Mouse (Mus musculus) MEL (cell line): ENCODE results near the gene Cdk4. TPM values are rescaled to one million over a fixed set of nuclear protein-coding genes. Genes with fewer than 3 reads are reported as not detected.

Experiments
- DNase-seq: peaks from one replicate; pipeline ENCODE4 v3.0.0; 2011; ENCODE audit warnings: low read depth, low spot score
- H3K27ac ChIP-seq: 2 replicates; pipeline ENCODE4 v1.5.1; 2012; ENCODE audit warnings: low read depth, mild to moderate bottlenecking, control low read depth, low read length, moderate library complexity; ENCODE audit not compliant: control insufficient read depth
- H3K27me3 ChIP-seq, 2 experiments: fragments of 150-350 bp in 1 of 2; sonication (generic) in 1 of 2; 2 replicates each; pipeline ENCODE4 v1.6.1; 2012; ENCODE audit warnings: low read length in 2 of 2, mild to moderate bottlenecking in 2 of 2, improper control_type of control experiment in 1 of 2, moderate library complexity in 1 of 2; ENCODE audit not compliant: insufficient read depth in 2 of 2, control insufficient read depth in 1 of 2
- H3K36me3 ChIP-seq, 2 experiments: 2 replicates each; pipeline ENCODE4 v1.6.1; 2012 to 2014; ENCODE audit warnings: low read length in 2 of 2, improper control_type of control experiment in 1 of 2, inconsistent platforms in 1 of 2, mild to moderate bottlenecking in 1 of 2; ENCODE audit not compliant: insufficient read depth in 2 of 2, control insufficient read depth in 1 of 2
- H3K4me1 ChIP-seq, 2 experiments: fragments of 150-350 bp in 1 of 2; sonication (generic) in 1 of 2; 2 replicates each; pipeline ENCODE4 v1.6.1; 2012; ENCODE audit warnings: low read length in 2 of 2, improper control_type of control experiment in 1 of 2, mild to moderate bottlenecking in 1 of 2; ENCODE audit not compliant: insufficient read depth in 2 of 2, control insufficient read depth in 1 of 2
- H3K4me3 ChIP-seq, 2 experiments: fragments of 150-350 bp in 1 of 2; sonication (generic) in 1 of 2; 2 replicates each; pipeline ENCODE4 v1.5.1; 2012; ENCODE audit warnings: low read depth in 2 of 2, low read length in 2 of 2, mild to moderate bottlenecking in 2 of 2, moderate library complexity in 2 of 2, control low read depth in 1 of 2, improper control_type of control experiment in 1 of 2; ENCODE audit not compliant: control insufficient read depth in 1 of 2, insufficient read depth in 1 of 2
- H3K79me2 ChIP-seq: 2 replicates; pipeline ENCODE4 v1.6.1; 2012; ENCODE audit warnings: mild to moderate bottlenecking, low read length, moderate library complexity; ENCODE audit not compliant: control insufficient read depth, poor library complexity, insufficient read depth
- H3K9ac ChIP-seq: 2 replicates; pipeline ENCODE4 v1.6.1; 2012; ENCODE audit warnings: low read depth, mild to moderate bottlenecking, control low read depth, low read length, moderate library complexity; ENCODE audit not compliant: control insufficient read depth, poor library complexity, severe bottlenecking
- H3K9me3 ChIP-seq: fragments of 150-350 bp; sonication (generic); replicated peaks from 2 replicates; pipeline ENCODE4 v1.6.1; 2012; ENCODE audit warnings: mild to moderate bottlenecking, low read length, improper control_type of control experiment, moderate library complexity; ENCODE audit not compliant: insufficient read depth
- BHLHE40 ChIP-seq: IDR thresholded peaks from 2 replicates; pipeline ENCODE4 v1.6.1; 2012; ENCODE audit warnings: low read depth, mild to moderate bottlenecking, inconsistent platforms, low read length, improper control_type of control experiment, borderline replicate concordance
- CHD2 ChIP-seq: IDR thresholded peaks from 2 replicates; pipeline ENCODE4 v1.6.1; 2011; ENCODE audit warnings: low read length, improper control_type of control experiment
- E2F4 ChIP-seq: IDR thresholded peaks from 2 replicates; pipeline ENCODE4 v1.6.1; 2011; ENCODE audit warnings: low read depth, low read length, improper control_type of control experiment, borderline replicate concordance
- ELF1 ChIP-seq: IDR thresholded peaks from 2 replicates; pipeline ENCODE4 v1.6.1; 2014; ENCODE audit warnings: low read depth, mild to moderate bottlenecking, inconsistent platforms, low read length, improper control_type of control experiment, moderate library complexity
- EP300 ChIP-seq, 2 experiments: IDR thresholded peaks; 2 replicates each; pipeline ENCODE4 v1.6.1; 2011; ENCODE audit warnings: improper control_type of control experiment in 2 of 2, low read length in 2 of 2, low read depth in 1 of 2, mild to moderate bottlenecking in 1 of 2
- GABPA ChIP-seq: IDR thresholded peaks from 2 replicates; pipeline ENCODE4 v1.6.1; 2012; ENCODE audit warnings: low read depth, mild to moderate bottlenecking, inconsistent platforms, low read length, improper control_type of control experiment, moderate library complexity
- GATA1 ChIP-seq: IDR thresholded peaks from 2 replicates; pipeline ENCODE4 v1.6.1; 2011; ENCODE audit warnings: low read depth, low read length, improper control_type of control experiment
- HCFC1 ChIP-seq: IDR thresholded peaks from 2 replicates; pipeline ENCODE4 v1.6.1; 2012; ENCODE audit warnings: low read depth, mild to moderate bottlenecking, inconsistent platforms, low read length, improper control_type of control experiment, moderate library complexity
- MAX ChIP-seq: IDR thresholded peaks from 2 replicates; pipeline ENCODE4 v1.6.1; 2011; ENCODE audit warnings: low read length, improper control_type of control experiment
- MEF2A ChIP-seq: IDR thresholded peaks from 2 replicates; pipeline ENCODE4 v1.6.1; 2014; ENCODE audit warnings: low read depth, mild to moderate bottlenecking, inconsistent platforms, low read length, improper control_type of control experiment; ENCODE audit not compliant: poor library complexity, insufficient replicate concordance, severe bottlenecking; ENCODE audit errors: extremely low read depth
- MXI1 ChIP-seq: IDR thresholded peaks from 2 replicates; pipeline ENCODE4 v1.6.1; 2011; ENCODE audit warnings: mild to moderate bottlenecking, low read depth, low read length, improper control_type of control experiment
- NELFE ChIP-seq: IDR thresholded peaks from 2 replicates; pipeline ENCODE4 v1.6.1; 2011; ENCODE audit warnings: low read depth, low read length, improper control_type of control experiment
- POLR2A ChIP-seq, 2 experiments: IDR thresholded peaks; 2 replicates each; pipeline ENCODE4 v1.6.1; 2011 to 2012; ENCODE audit warnings: low read length in 2 of 2, mild to moderate bottlenecking in 2 of 2, control low read depth in 1 of 2, improper control_type of control experiment in 1 of 2, low read depth in 1 of 2, moderate library complexity in 1 of 2; ENCODE audit not compliant: control insufficient read depth in 1 of 2, insufficient read depth in 1 of 2, poor library complexity in 1 of 2
- POLR2AphosphoS2 ChIP-seq: IDR thresholded peaks from 2 replicates; pipeline ENCODE4 v1.6.1; 2011; ENCODE audit warnings: low read length, improper control_type of control experiment
- POLR2AphosphoS5 ChIP-seq: IDR thresholded peaks from 2 replicates; pipeline ENCODE4 v1.6.1; 2012; ENCODE audit warnings: low read depth, borderline replicate concordance, mild to moderate bottlenecking, inconsistent platforms, low read length, moderate library complexity, mixed read lengths
- TAL1 ChIP-seq: IDR thresholded peaks from 2 replicates; pipeline ENCODE4 v1.6.1; 2012; ENCODE audit warnings: mild to moderate bottlenecking, inconsistent platforms, low read length, moderate library complexity, mixed read lengths
- TBP ChIP-seq: IDR thresholded peaks from 2 replicates; pipeline ENCODE4 v1.8.0; 2011; ENCODE audit warnings: low read depth, low read length, improper control_type of control experiment
- TCF12 ChIP-seq: IDR thresholded peaks from 2 replicates; pipeline ENCODE4 v1.6.1; 2014; ENCODE audit warnings: low read depth, mild to moderate bottlenecking, inconsistent platforms, low read length, improper control_type of control experiment, moderate library complexity
- UBTF ChIP-seq: IDR thresholded peaks from 2 replicates; pipeline ENCODE4 v1.6.1; 2012; ENCODE audit warnings: low read depth, mild to moderate bottlenecking, inconsistent platforms, low read length, improper control_type of control experiment, moderate library complexity, borderline replicate concordance; ENCODE audit not compliant: insufficient read depth
- USF1 ChIP-seq: IDR thresholded peaks from 2 replicates; pipeline ENCODE4 v1.6.1; 2014; ENCODE audit warnings: low read depth, mild to moderate bottlenecking, inconsistent platforms, low read length, improper control_type of control experiment, moderate library complexity
- ZKSCAN1 ChIP-seq: IDR thresholded peaks from 2 replicates; pipeline ENCODE4 v1.6.1; 2012; ENCODE audit warnings: low read depth, mild to moderate bottlenecking, inconsistent platforms, low read length, improper control_type of control experiment, moderate library complexity
- polyA plus RNA-seq, 2 experiments: library from polyadenylated mRNA; stranded (reverse) in 1 of 2; unstranded in 1 of 2; fragments of >175 nt in 1 of 2; fragments of >200 nt in 1 of 2; gene quantifications; 2 replicates each; pipeline versions ENCODE4 v1.2.1 to v1.2.4; 2012; ENCODE audit warnings: low replicate concordance in 2 of 2, low read depth in 1 of 2; ENCODE audit not compliant: insufficient read length in 2 of 2, insufficient read depth in 1 of 2, missing spikeins in 1 of 2
- total RNA-seq: library from RNA; depleted of rRNA; stranded (reverse); fragments of 300-350 nt; gene quantifications from 2 replicates; pipeline ENCODE4 v1.2.3, GENCODE M21; 2012

The Cdk4 gene
- total and polyA plus RNA-seq, 3 experiments, result 443 to 1,325 (median 843) TPM

DNA sequence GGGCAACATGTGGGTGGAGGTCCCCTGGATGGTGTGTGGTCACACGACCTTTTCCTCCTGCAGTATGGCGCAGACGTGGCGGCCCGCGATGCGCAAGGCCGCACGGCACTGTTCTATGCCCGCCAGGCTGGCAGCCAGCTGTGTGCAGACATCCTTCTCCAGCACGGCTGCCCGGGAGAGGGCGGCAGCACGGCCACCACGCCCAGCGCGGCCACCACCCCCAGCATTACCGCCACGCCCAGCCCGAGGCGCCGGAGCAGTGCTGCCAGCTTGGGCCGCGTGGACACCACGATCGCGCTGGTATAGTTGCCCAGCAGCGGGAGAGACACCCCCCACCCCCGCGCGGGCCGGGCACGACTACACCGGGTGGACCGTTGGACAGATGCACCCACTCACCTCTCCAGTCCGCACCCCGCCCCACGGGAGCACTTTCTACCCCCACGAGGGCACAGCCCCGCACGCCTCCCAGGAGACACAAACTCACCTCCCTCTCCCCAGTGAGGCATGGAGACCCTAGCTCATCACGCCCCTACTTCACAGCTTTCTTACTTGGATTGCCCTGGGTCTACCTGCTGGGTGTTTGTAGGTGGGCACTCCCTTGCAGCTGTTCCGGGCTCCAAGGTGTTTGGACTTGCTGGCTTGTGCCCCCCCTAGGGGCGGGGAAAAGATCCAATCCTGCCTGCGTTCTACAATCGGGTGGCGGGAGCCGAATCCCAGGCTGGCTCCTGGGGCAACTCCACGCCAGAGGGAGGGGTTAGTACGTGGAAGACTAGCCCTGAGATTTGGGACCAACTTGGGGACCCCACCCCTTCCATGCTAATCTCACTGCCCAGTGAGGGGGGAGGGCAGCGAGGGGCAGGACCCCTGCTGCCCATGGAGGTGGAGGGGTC lies 28.4 kb downstream of the Cdk4 start:
- no peaks in the 10 kb centered on the region for H3K27me3 ChIP-seq
- H3K9ac ChIP-seq, result no peak overlapping the region
- no peak overlapping the region for H3K4me3 ChIP-seq
- no peaks in the 10 kb centered on the region for H3K4me1 ChIP-seq
- H3K27ac ChIP-seq, result no peak overlapping the region
- TF ChIP-seq POLR2AphosphoS5 (0 out of 2 replicates have a peak, but pooled peaks have one; percentile 17), MEF2A (no peak), POLR2AphosphoS2 (no peak)
- no peaks in the 10 kb centered on the region for H3K79me2 ChIP-seq
- no peak for DNase-seq
- H3K9me3 ChIP-seq, result no peaks in the 10 kb centered on the region
- peaks cover 0 to 3% of the 10 kb centered on the region in 2 experiments; a peak in 1 of 4 replicates for H3K36me3 ChIP-seq

- TF ChIP-seq ELF1 (no peak), GATA1 (no peak), NELFE (no peak), POLR2A (IDR thresholded peaks at IDR 0.05; ENCODE audit: control insufficient read depth in 1 of 2, insufficient read depth in 1 of 2, low read depth in 1 of 2, low read length in 2 of 2, poor library complexity in 1 of 2) (no peak), HCFC1 (no peak), ZKSCAN1 (no peak), EP300 (IDR thresholded peaks at IDR 0.05; ENCODE audit: low read depth in 1 of 2, low read length in 2 of 2) (no peak), E2F4 (no peak), USF1 (no peak), TAL1 (no peak), TBP (no peak), CHD2 (no peak), POLR2AphosphoS5 (no peak), UBTF (no peak), MAX (no peak), BHLHE40 (no peak), MXI1 (no peak), TCF12 (no peak), GABPA (no peak)
- H3K9ac ChIP-seq, result no peak overlapping the region
- no peaks in the 10 kb centered on the region for H3K4me1 ChIP-seq
- H3K4me3 ChIP-seq, result no peak overlapping the region
- no peak for DNase-seq
- peaks cover 0 to 3% of the 10 kb centered on the region in 2 experiments; a peak in 1 of 4 replicates for H3K36me3 ChIP-seq
- no peaks in the 10 kb centered on the region for H3K27me3 ChIP-seq
- H3K27ac ChIP-seq, result no peak overlapping the region
- H3K9me3 ChIP-seq, result no peaks in the 10 kb centered on the region
- no peaks in the 10 kb centered on the region for H3K79me2 ChIP-seq
These were observed 29.4 kb downstream of the Cdk4 start for GRCm38 (mm10) chr10:127092742-127093141.
